Mouse (Mus musculus) bone marrow, adult 2 months (tissue): Measurements from ENCODE around the gene Rfx1. TPM values are rescaled to one million over a fixed set of nuclear protein-coding genes. Genes with fewer than 3 reads are reported as not detected.

Experiments used
- H3K27ac ChIP-seq: fragments of 200-500 bp; 2 replicates; pipeline ENCODE4 v1.5.1; 2012; ENCODE audit warnings: low read depth, mild to moderate bottlenecking, control low read depth, inconsistent platforms, low read length; ENCODE audit not compliant: control insufficient read depth, poor library complexity, insufficient read depth
- H3K4me1 ChIP-seq: fragments of 200-500 bp; 2 replicates; pipeline ENCODE4 v1.6.1; 2011; ENCODE audit warnings: low read length; ENCODE audit not compliant: control insufficient read depth, insufficient read depth
- H3K4me3 ChIP-seq: fragments of 200-500 bp; replicated peaks from 2 replicates; pipeline ENCODE3; 2011; ENCODE audit warnings: mild to moderate bottlenecking, low read depth, low read length, control low read depth; ENCODE audit not compliant: control insufficient read depth
- CTCF ChIP-seq: fragments of 200-500 bp; IDR thresholded peaks from 2 replicates; pipeline ENCODE4 v1.5.1; 2011; ENCODE audit warnings: low read length, control low read depth; ENCODE audit not compliant: control insufficient read depth, insufficient read depth
- POLR2A ChIP-seq: fragments of 200-500 bp; IDR thresholded peaks from 2 replicates; pipeline ENCODE4 v1.6.1; 2011; ENCODE audit warnings: low read depth, mild to moderate bottlenecking, control low read depth, low read length, borderline replicate concordance; ENCODE audit not compliant: control insufficient read depth
- WGBS: fragments of 180-500 bp; shearing (Covaris S2); methylation state at CpG from one replicate; pipeline ENCODE4 v1.1.7; 2018; 5-methylcytosine and 5-hydroxymethylcytosine counted together
- polyA plus RNA-seq: library from polyadenylated mRNA; stranded (reverse); fragments of >200 nt; gene quantifications from 2 replicates; pipeline ENCODE4 v1.2.4, GENCODE M21; 2011; ENCODE audit warnings: low replicate concordance; ENCODE audit not compliant: missing spikeins, insufficient read depth, insufficient read length

Rfx1 gene
- polyA plus RNA-seq, 1 experiment = 20.7 TPM

GRCm38 (mm10) chr8:84048171-84048570 lies 18.5 kb upstream of the Rfx1 start:
- Histone ChIP-seq H3K27ac (no peak overlapping the region), H3K4me3 (no peak overlapping the region), H3K4me1 (no peaks in the 10 kb centered on the region; the same call in 1 of the 2 replicates)
- TF ChIP-seq CTCF (no peak), POLR2A (no peak)
- 73% methylated on average over 5 of the region's 5 CpGs for WGBS

GRCm38 (mm10) chr8:84052746-84053145 lies 13.9 kb upstream of the Rfx1 start:
- WGBS = 47% methylated on average over 3 of the region's 3 CpGs
- no peaks in the 10 kb centered on the region; the same call in 1 of the 2 replicates for H3K4me1 ChIP-seq
- no peak overlapping the region for H3K27ac ChIP-seq
- no peak for TF ChIP-seq POLR2A
- no peak for TF ChIP-seq CTCF
- H3K4me3 ChIP-seq = no peak overlapping the region

- no peak overlapping the region for H3K27ac ChIP-seq
- 93% methylated on average over 5 of the region's 5 CpGs for whole genome bisulfite sequencing
- H3K4me3 ChIP-seq = no peak overlapping the region
- TF ChIP-seq POLR2A = no peak
- TF ChIP-seq CTCF = no peak
- no peaks in the 10 kb centered on the region; the same call in 1 of the 2 replicates for H3K4me1 ChIP-seq
Measured at GRCm38 (mm10) chr8:84053229-84053628, 13.4 kb upstream of the Rfx1 start.

GRCm38 (mm10) chr8:84057827-84058226 lies 8.8 kb upstream of the Rfx1 start:
- 77% methylated on average over 1 of the region's 1 CpGs for WGBS
- Histone ChIP-seq H3K4me1 (no peaks in the 10 kb centered on the region), H3K27ac (no peak overlapping the region), H3K4me3 (no peak overlapping the region)
- no peak for TF ChIP-seq POLR2A
- TF ChIP-seq CTCF = no peak

GRCm38 (mm10) chr8:84059226-84059625 lies 7.4 kb upstream of the Rfx1 start:
- WGBS = 92% methylated on average over 2 of the region's 2 CpGs
- TF ChIP-seq POLR2A (no peak), CTCF (no peak)

GRCm38 (mm10) chr8:84060245-84060644 lies 6.4 kb upstream of the Rfx1 start:
- Histone ChIP-seq H3K4me1 (peaks cover 5% of the 10 kb centered on the region; the same call in 1 of the 2 replicates), H3K4me3 (no peak overlapping the region), H3K27ac (no peak overlapping the region)
- no peak for TF ChIP-seq CTCF
- TF ChIP-seq POLR2A = no peak
- 66% methylated on average over 2 of the region's 2 CpGs for WGBS

More at GRCm38 (mm10) chr8:84059226-84059625, 7.4 kb upstream of the Rfx1 start:
- Histone ChIP-seq H3K27ac (no peak overlapping the region), H3K4me1 (peaks cover 4% of the 10 kb centered on the region; the same call in 1 of the 2 replicates), H3K4me3 (no peak overlapping the region)

- Histone ChIP-seq H3K4me1 (peaks cover 5% of the 10 kb centered on the region; the same call in 1 of the 2 replicates), H3K27ac (peak overlapping the region; percentile 73), H3K4me3 (no peak overlapping the region)
- 14% methylated on average over 8 of the region's 8 CpGs for WGBS
- no peak; the same call in 1 of the 2 replicates for TF ChIP-seq POLR2A
- TF ChIP-seq CTCF = no peak
Measured at GRCm38 (mm10) chr8:84063861-84064610, 2.6 kb upstream of the Rfx1 start.

- Histone ChIP-seq H3K4me1 (peaks cover 5% of the 10 kb centered on the region; the same call in 1 of the 2 replicates), H3K27ac (peak within 1 kb of the TSS; percentile 79), H3K4me3 (peak within 1 kb of the TSS; percentile 63)
- TF ChIP-seq CTCF (no peak), POLR2A (no peak)
- WGBS = 77% methylated on average over 1 of the region's 1 CpGs
Measured at GRCm38 (mm10) chr8:84065037-84065436, 1.6 kb upstream of the Rfx1 start, which contains the start of gene Gm10643. Gene Gm10643 (minus strand): TSS chr8:84065137.

- TF ChIP-seq CTCF (no peak), POLR2A (no peak)
- 7% methylated on average over 5 of the region's 5 CpGs for WGBS
- Histone ChIP-seq H3K4me1 (peaks cover 5% of the 10 kb centered on the region; the same call in 1 of the 2 replicates), H3K4me3 (peak overlapping the region; percentile 63), H3K27ac (peak overlapping the region; percentile 79)
Measured at GRCm38 (mm10) chr8:84065457-84066072, 1.1 kb upstream of the Rfx1 start.
